ENCODE assay signal across 29 mouse cellular contexts in genomic region chr11:103396682-103397081, GRCm38 (mm10). TPM values are rescaled to one million over a fixed set of nuclear protein-coding genes. Genes with fewer than 3 reads are reported as not detected.
A peak's percentile ranks its signal among the peaks of the same experiment; 100 is the strongest.
DNase-seq lines count a peak whose midpoint lies in the region; ATAC-seq and TF ChIP-seq lines count a peak whose summit lies in the region.
"Had no signal": no experiment of that assay in that cellular context is flagged by ENCODE, and none has a peak within 500 bp of the region (broad histone marks: within the 10 kb centered on the region; RNA-seq: fewer than 3 reads in every experiment).

No protein-coding gene starts in this region.

- H3K4me2 ChIP-seq in intestine, embryonic 16.5 days (ENCODE audit: low read depth, low read length) = no peak overlapping the region
- H3K4me2 ChIP-seq in liver, embryonic 12.5 days = no peak overlapping the region
- H3K4me2 ChIP-seq: embryonic facial prominence, embryonic 12.5 days; heart, embryonic 13.5 days; hindbrain, embryonic 14.5 days; limb, embryonic 15.5 days; midbrain, embryonic 11.5 days had no signal

- no peak for TF ChIP-seq CTCF in gastrocnemius, adult 2 months (IDR thresholded peaks at IDR 0.05)

- no peaks in the 10 kb centered on the region for H3K4me1 ChIP-seq in intestine, embryonic 16.5 days (ENCODE audit: control insufficient read depth, insufficient read depth, low read length)
- H3K4me1 ChIP-seq in liver, embryonic 12.5 days = peaks cover 7% of the 10 kb centered on the region
- H3K4me1 ChIP-seq: embryonic facial prominence, embryonic 12.5 days; heart, embryonic 13.5 days; limb, embryonic 15.5 days had no signal

- no peak overlapping the region; the same call in 1 of the 2 replicates for H3K4me3 ChIP-seq in gastrocnemius, adult 2 months
- no peak overlapping the region for H3K4me3 ChIP-seq in intestine, embryonic 16.5 days (ENCODE audit: low read length)
- H3K4me3 ChIP-seq in liver, embryonic 12.5 days = no peak overlapping the region
- H3K4me3 ChIP-seq: embryonic facial prominence, embryonic 12.5 days; heart, embryonic 13.5 days; limb, embryonic 10.5 days; limb, embryonic 15.5 days had no signal

- no peak overlapping the region for H3K9ac ChIP-seq in intestine, embryonic 16.5 days (ENCODE audit: low read depth, low read length)
- no peak overlapping the region for H3K9ac ChIP-seq in liver, embryonic 12.5 days
- H3K9ac ChIP-seq: embryonic facial prominence, embryonic 12.5 days; heart, embryonic 13.5 days; hindbrain, embryonic 14.5 days; limb, embryonic 15.5 days; liver, embryonic 14.5 days had no signal

- peak overlapping the region; percentile 70 for H3K27ac ChIP-seq in gastrocnemius, adult 2 months
- peak overlapping the region; percentile 30; the same call in 1 of the 2 replicates for H3K27ac ChIP-seq in intestine, embryonic 16.5 days (ENCODE audit: low read length)
- H3K27ac ChIP-seq in liver, embryonic 12.5 days = no peak overlapping the region
- H3K27ac ChIP-seq: embryonic facial prominence, embryonic 12.5 days; heart, embryonic 13.5 days; hindbrain, embryonic 14.5 days; limb, embryonic 10.5 days; limb, embryonic 15.5 days; liver, embryonic 14.5 days had no signal

- intact Hi-C loops in gastrocnemius, adult 2 months (cut with DNase I) = no loop called here

- 82% methylated on average over 4 of the region's 4 CpGs for WGBS in intestine, embryonic 16.5 days
- WGBS in liver, embryonic 12.5 days (ENCODE audit: insufficient replicate concordance) = 85% methylated on average over 4 of the region's 4 CpGs

- ATAC-seq in intestine, embryonic 16.5 days = peak; percentile 95
- no peak for ATAC-seq in liver, embryonic 12.5 days
- ATAC-seq: activated CD4-positive, CD25-positive, alpha-beta regulatory T cell, adult 4 months; forebrain, embryonic 14.5 days; inflammation-experienced regulatory T-cells, adult 6 months; midbrain, embryonic 16.5 days had no signal

- H3K9me3 ChIP-seq in intestine, embryonic 16.5 days (ENCODE audit: control insufficient read depth, low read length) = no peaks in the 10 kb centered on the region
- no peaks in the 10 kb centered on the region for H3K9me3 ChIP-seq in liver, embryonic 12.5 days (replicated peaks)
- H3K9me3 ChIP-seq: embryonic facial prominence, embryonic 12.5 days; heart, embryonic 13.5 days; limb, embryonic 10.5 days; limb, embryonic 15.5 days had no signal

- DNase-seq in gastrocnemius, adult 2 months = peak; percentile 41
- DNase-seq in gastrocnemius, adult 8-10 months (ENCODE audit: low spot score in 2 of 2) = no peak
- peak; percentile 11 for DNase-seq in kidney, postnatal 14 days
- no peak for DNase-seq in kidney, postnatal 4 days
- peak; percentile 75 for DNase-seq in yolk sac, embryonic 10.5 days (ENCODE audit: low spot score)
- no peak for DNase-seq in lung, postnatal 25 days (ENCODE audit: low spot score)
- DNase-seq: adrenal gland, adult 8-10 months; B cell, adult 2 months; cerebellum, adult 11 months; cerebellum, adult 9-10 months; cerebellum, postnatal 36 days; embryo, embryonic 11 days; heart, postnatal 10 days; layer of hippocampus, adult 9-11 months; lung, adult 2 months; lung, postnatal 14 days had no signal

- H3K27me3 ChIP-seq in intestine, embryonic 16.5 days (replicated peaks; ENCODE audit: control insufficient read depth, insufficient read depth, low read length) = no peaks in the 10 kb centered on the region
- no peaks in the 10 kb centered on the region for H3K27me3 ChIP-seq in liver, embryonic 12.5 days (replicated peaks)
- H3K27me3 ChIP-seq: embryonic facial prominence, embryonic 12.5 days; heart, embryonic 13.5 days; limb, embryonic 15.5 days had no signal

- peaks cover 18% of the 10 kb centered on the region; the same call in 1 of the 2 replicates for H3K36me3 ChIP-seq in intestine, embryonic 16.5 days (ENCODE audit: control insufficient read depth, insufficient read depth, low read length)
- peaks cover 63% of the 10 kb centered on the region for H3K36me3 ChIP-seq in liver, embryonic 12.5 days

RNA-seq across cellular contexts. Expression of gene Plekhm1, which starts 15.8 kb away (rescaled TPM):
- total RNA-seq in gastrocnemius, adult 2 months (2021) = 10 to 100 TPM; 12.3 to 13.7 TPM
- total RNA-seq in gastrocnemius, adult 8-10 months (2022) = 10 to 100 TPM; 14.1 to 16.4 (median 15.1) TPM
- 6.1 and 7.0 TPM in 2 replicates for polyA plus RNA-seq in intestine, embryonic 16.5 days (2015; fragmentation: Nextera tagmentation; extraction: Ambion mirVana)
- 5.2 and 5.3 TPM in 2 replicates for polyA plus RNA-seq in liver, embryonic 12.5 days (2016; fragmentation: Nextera tagmentation; extraction: Ambion mirVana)

RNA-seq across cellular contexts. Expression of gene Arhgap27, which starts 33.2 kb away (rescaled TPM):
- total RNA-seq in gastrocnemius, adult 2 months (2021) = 1 to 10 TPM; 6.0 to 8.8 TPM
- 1 to 10 TPM; 2.5 to 4.7 (median 4.4) TPM for total RNA-seq in gastrocnemius, adult 8-10 months (2022)
- 40.2 and 42.3 TPM in 2 replicates for polyA plus RNA-seq in intestine, embryonic 16.5 days (2015; fragmentation: Nextera tagmentation; extraction: Ambion mirVana)
- 2.7 and 4.0 TPM in 2 replicates for polyA plus RNA-seq in liver, embryonic 12.5 days (2016; fragmentation: Nextera tagmentation; extraction: Ambion mirVana)

Comparison
In these comparisons a context has a peak if more than half of its experiments do, and no peak if none do; other contexts are left out.
1. DNase-seq: peak in gastrocnemius, adult 2 months (single experiment), kidney, postnatal 14 days (single experiment) and yolk sac, embryonic 10.5 days (single experiment); none in gastrocnemius, adult 8-10 months (0 of 2), kidney, postnatal 4 days (0 of 2) and lung, postnatal 25 days (single experiment).